Mouse (Mus musculus) macrophage (primary cell): ENCODE results near the gene Gngt2. TPM values are rescaled to one million over a fixed set of nuclear protein-coding genes. Genes with fewer than 3 reads are reported as not detected.
A peak's percentile ranks its signal among the peaks of the same experiment; 100 is the strongest.

ENCODE experiments used
- H3K27ac ChIP-seq: fragments of 350-480 bp; formaldehyde crosslinking; 2 replicates; pipeline ENCODE4 v1.9.0; 2021
- H3K36me3 ChIP-seq: fragments of 350-480 bp; formaldehyde crosslinking; 2 replicates; pipeline ENCODE4 v1.9.0; 2021; ENCODE audit errors: inconsistent target
- H3K4me3 ChIP-seq: fragments of 350-480 bp; formaldehyde crosslinking; 2 replicates; pipeline ENCODE4 v1.9.0; 2021; ENCODE audit errors: inconsistent target
- H3K79me2 ChIP-seq: fragments of 350-480 bp; formaldehyde crosslinking; 2 replicates; pipeline ENCODE4 v1.9.0; 2021; ENCODE audit errors: inconsistent target
- WGBS: methylation state at CpG from one replicate; pipeline ENCODE4 v1.1.7; 2026; ENCODE audit warnings: inconsistent platforms; ENCODE audit not compliant: missing documents; 5-methylcytosine and 5-hydroxymethylcytosine counted together
- polyA plus RNA-seq: library from polyadenylated mRNA; stranded (reverse); fragments of 250-400 nt; gene quantifications from 3 replicates; pipeline ENCODE4 v1.2.4, GENCODE M21; 2018; ENCODE audit warnings: inconsistent platforms

Gngt2 gene
- polyA plus RNA-seq, 1 experiment from 2014 or later = 415 TPM

- no peak overlapping the region for H3K27ac ChIP-seq
- H3K4me3 ChIP-seq = no peak overlapping the region
- WGBS = 81% methylated on average over 5 of the region's 5 CpGs
- no peaks in the 10 kb centered on the region for H3K36me3 ChIP-seq
- H3K79me2 ChIP-seq = no peaks in the 10 kb centered on the region
Measured at GRCm38 (mm10) chr11:95814857-95815256, 22.2 kb upstream of the Gngt2 start.

GRCm38 (mm10) chr11:95815412-95815811 lies 21.6 kb upstream of the Gngt2 start:
- Histone ChIP-seq H3K36me3 (no peaks in the 10 kb centered on the region), H3K27ac (no peak overlapping the region), H3K79me2 (no peaks in the 10 kb centered on the region), H3K4me3 (no peak overlapping the region)
- WGBS = 88% methylated on average over 9 of the region's 9 CpGs

GRCm38 (mm10) chr11:95819138-95819537 lies 17.9 kb upstream of the Gngt2 start:
- Histone ChIP-seq H3K4me3 (no peak overlapping the region), H3K36me3 (no peaks in the 10 kb centered on the region), H3K27ac (no peak overlapping the region), H3K79me2 (no peaks in the 10 kb centered on the region)
- 97% methylated on average over 8 of the region's 8 CpGs for WGBS

- H3K4me3 ChIP-seq = no peak overlapping the region
- H3K36me3 ChIP-seq = no peaks in the 10 kb centered on the region
- WGBS = 95% methylated on average over 3 of the region's 3 CpGs
- no peaks in the 10 kb centered on the region for H3K79me2 ChIP-seq
- no peak overlapping the region for H3K27ac ChIP-seq
Measured at GRCm38 (mm10) chr11:95821511-95821910, 15.5 kb upstream of the Gngt2 start.

- WGBS = 98% methylated on average over 4 of the region's 4 CpGs
- no peak overlapping the region for H3K27ac ChIP-seq
- no peaks in the 10 kb centered on the region for H3K79me2 ChIP-seq
- H3K4me3 ChIP-seq = no peak overlapping the region
- no peaks in the 10 kb centered on the region for H3K36me3 ChIP-seq
Measured at GRCm38 (mm10) chr11:95822437-95822836, 14.6 kb upstream of the Gngt2 start.

- peak within 1 kb of the TSS; percentile 42 for H3K4me3 ChIP-seq
- under 1% methylated on average over 77 of the region's 78 CpGs for WGBS
- H3K27ac ChIP-seq = no peak within 1 kb of the TSS
Measured at GRCm38 (mm10) chr11:95824071-95824876, 12.7 kb upstream of the Gngt2 start, which contains the start of gene Phospho1. Gene Phospho1 (plus strand): TSS chr11:95824499.

GRCm38 (mm10) chr11:95824877-95825243 lies 12.2 kb upstream of the Gngt2 start:
- H3K36me3 ChIP-seq = no peaks in the 10 kb centered on the region
- H3K4me3 ChIP-seq = peak overlapping the region; percentile 42
- H3K79me2 ChIP-seq = no peaks in the 10 kb centered on the region
- 5% methylated on average over 11 of the region's 11 CpGs for WGBS
- H3K27ac ChIP-seq = no peak overlapping the region

More at GRCm38 (mm10) chr11:95824071-95824876, 12.7 kb upstream of the Gngt2 start, which contains the start of gene Phospho1:
- no peaks in the 10 kb centered on the region for H3K79me2 ChIP-seq
- H3K36me3 ChIP-seq = no peaks in the 10 kb centered on the region

GRCm38 (mm10) chr11:95825625-95826024 lies 11.4 kb upstream of the Gngt2 start:
- H3K4me3 ChIP-seq = no peak overlapping the region
- H3K27ac ChIP-seq = no peak overlapping the region
- 54% methylated on average over 3 of the region's 3 CpGs for WGBS
- H3K79me2 ChIP-seq = no peaks in the 10 kb centered on the region
- no peaks in the 10 kb centered on the region for H3K36me3 ChIP-seq

- Histone ChIP-seq H3K27ac (no peak overlapping the region), H3K36me3 (no peaks in the 10 kb centered on the region), H3K79me2 (no peaks in the 10 kb centered on the region), H3K4me3 (no peak overlapping the region)
- WGBS = 55% methylated on average over 6 of the region's 6 CpGs
Measured at GRCm38 (mm10) chr11:95826317-95827167, 10.5 kb upstream of the Gngt2 start.

- Histone ChIP-seq H3K4me3 (no peak overlapping the region), H3K27ac (no peak overlapping the region)
Measured at GRCm38 (mm10) chr11:95827168-95827447, 9.9 kb upstream of the Gngt2 start.

GRCm38 (mm10) chr11:95827464-95828085 lies 9.4 kb upstream of the Gngt2 start:
- H3K79me2 ChIP-seq = no peaks in the 10 kb centered on the region
- WGBS = 7% methylated on average over 3 of the region's 3 CpGs
- H3K36me3 ChIP-seq = peaks cover 5% of the 10 kb centered on the region; the same call in 1 of the 2 replicates
- no peak overlapping the region for H3K4me3 ChIP-seq
- H3K27ac ChIP-seq = no peak overlapping the region

More at GRCm38 (mm10) chr11:95827168-95827447, 9.9 kb upstream of the Gngt2 start:
- H3K36me3 ChIP-seq = peaks cover 1% of the 10 kb centered on the region; the same call in 1 of the 2 replicates
- WGBS = 6% methylated on average over 3 of the region's 3 CpGs
- no peaks in the 10 kb centered on the region for H3K79me2 ChIP-seq

- H3K79me2 ChIP-seq = no peaks in the 10 kb centered on the region
- H3K36me3 ChIP-seq = peaks cover 12% of the 10 kb centered on the region; the same call in 1 of the 2 replicates
- H3K27ac ChIP-seq = no peak overlapping the region
- no peak overlapping the region for H3K4me3 ChIP-seq
- 74% methylated on average over 11 of the region's 11 CpGs for WGBS
Measured at GRCm38 (mm10) chr11:95828181-95828964, 8.6 kb upstream of the Gngt2 start.

- no peak overlapping the region for H3K27ac ChIP-seq
- 66% methylated on average over 4 of the region's 4 CpGs for WGBS
- H3K4me3 ChIP-seq = no peak overlapping the region
- peaks cover 18% of the 10 kb centered on the region; the same call in 1 of the 2 replicates for H3K36me3 ChIP-seq
- no peaks in the 10 kb centered on the region for H3K79me2 ChIP-seq
Measured at GRCm38 (mm10) chr11:95829526-95830050, 7.4 kb upstream of the Gngt2 start.
